Mouse (Mus musculus) ES-Bruce4 (cell line): ENCODE data around the gene Zfp239. TPM values are rescaled to one million over a fixed set of nuclear protein-coding genes. Genes with fewer than 3 reads are reported as not detected.

ENCODE experiments used
- H3K27ac ChIP-seq: 2 replicates; pipeline ENCODE4 v1.5.1; 2012; ENCODE audit warnings: low read length, inconsistent platforms; ENCODE audit not compliant: insufficient read depth
- H3K27me3 ChIP-seq: 2 replicates; pipeline ENCODE4 v1.6.1; 2012; ENCODE audit warnings: mild to moderate bottlenecking, low read length, inconsistent platforms; ENCODE audit not compliant: control insufficient read depth, poor library complexity, insufficient read depth, severe bottlenecking
- H3K36me3 ChIP-seq: 2 replicates; pipeline ENCODE4 v1.6.1; 2012; ENCODE audit warnings: inconsistent platforms, mild to moderate bottlenecking, low read length, moderate library complexity; ENCODE audit not compliant: control insufficient read depth, poor library complexity, insufficient read depth, severe bottlenecking
- H3K4me1 ChIP-seq: one replicate; pipeline ENCODE4 v1.8.1; 2011; ENCODE audit warnings: low read length; ENCODE audit not compliant: control insufficient read depth, insufficient read depth
- H3K4me3 ChIP-seq: 2 replicates; pipeline ENCODE4 v1.5.1; 2011; ENCODE audit warnings: low read depth, mild to moderate bottlenecking, low read length
- H3K9ac ChIP-seq: 2 replicates; pipeline ENCODE4 v1.6.1; 2012; ENCODE audit warnings: low read depth, mild to moderate bottlenecking, inconsistent platforms; ENCODE audit not compliant: poor library complexity, severe bottlenecking
- H3K9me3 ChIP-seq: replicated peaks from 2 replicates; pipeline ENCODE4 v1.6.1; 2012; ENCODE audit warnings: mild to moderate bottlenecking, low read length, inconsistent platforms; ENCODE audit not compliant: control insufficient read depth, poor library complexity, insufficient read depth, severe bottlenecking
- CTCF ChIP-seq: IDR thresholded peaks from one replicate; pipeline ENCODE4 v1.8.1; 2011; ENCODE audit warnings: low read depth, low read length
- EP300 ChIP-seq: IDR thresholded peaks from 2 replicates; pipeline ENCODE4 v1.6.1; 2011; ENCODE audit warnings: low read depth, low read length; ENCODE audit not compliant: insufficient read depth
- POLR2A ChIP-seq: IDR thresholded peaks from one replicate; pipeline ENCODE4 v1.8.1; 2011; ENCODE audit warnings: low read length; ENCODE audit not compliant: insufficient read depth
- polyA plus RNA-seq: library from polyadenylated mRNA; stranded (reverse); fragments of >200 nt; gene quantifications from 2 replicates; pipeline ENCODE4 v1.2.4, GENCODE M21; 2011; ENCODE audit warnings: low read depth; ENCODE audit not compliant: missing spikeins, insufficient read depth, insufficient read length

The Zfp239 gene
- polyA plus RNA-seq, 1 experiment, result 9.4 TPM

DNA sequence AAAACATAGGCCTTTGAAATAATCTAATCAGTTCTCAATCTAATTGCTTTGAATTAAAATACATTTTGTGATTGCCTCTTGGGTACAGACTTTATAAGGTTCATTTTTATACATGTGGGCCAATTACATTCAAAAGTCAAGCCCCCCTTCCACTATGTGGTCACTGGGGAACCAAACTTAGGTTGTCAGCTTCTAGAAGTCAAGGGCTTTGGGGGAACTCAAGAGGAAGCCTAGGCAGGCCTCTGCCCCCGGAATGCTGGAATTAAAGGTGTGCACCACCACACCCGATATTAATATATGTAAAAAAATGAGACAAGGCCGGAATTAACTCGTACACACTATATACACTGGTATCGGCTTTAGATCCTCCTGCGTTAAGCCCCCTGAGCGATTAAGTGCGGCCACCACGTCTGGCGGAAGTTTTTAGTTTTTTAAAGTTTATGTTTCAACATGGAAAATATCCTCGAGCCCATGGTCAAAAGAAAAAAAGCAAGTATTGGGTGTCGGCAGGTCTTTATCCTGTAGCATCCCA, 54.4 kb downstream of the Zfp239 start:
- Histone ChIP-seq H3K36me3 (peaks cover 47% of the 10 kb centered on the region), H3K4me1 (peaks cover 1% of the 10 kb centered on the region), H3K27me3 (no peaks in the 10 kb centered on the region), H3K9me3 (no peaks in the 10 kb centered on the region), H3K4me3 (peak overlapping the region; percentile 85), H3K27ac (peak overlapping the region; percentile 70), H3K9ac (peak overlapping the region; percentile 84)
- TF ChIP-seq CTCF (no peak), EP300 (no peak), POLR2A (no peak)

DNA sequence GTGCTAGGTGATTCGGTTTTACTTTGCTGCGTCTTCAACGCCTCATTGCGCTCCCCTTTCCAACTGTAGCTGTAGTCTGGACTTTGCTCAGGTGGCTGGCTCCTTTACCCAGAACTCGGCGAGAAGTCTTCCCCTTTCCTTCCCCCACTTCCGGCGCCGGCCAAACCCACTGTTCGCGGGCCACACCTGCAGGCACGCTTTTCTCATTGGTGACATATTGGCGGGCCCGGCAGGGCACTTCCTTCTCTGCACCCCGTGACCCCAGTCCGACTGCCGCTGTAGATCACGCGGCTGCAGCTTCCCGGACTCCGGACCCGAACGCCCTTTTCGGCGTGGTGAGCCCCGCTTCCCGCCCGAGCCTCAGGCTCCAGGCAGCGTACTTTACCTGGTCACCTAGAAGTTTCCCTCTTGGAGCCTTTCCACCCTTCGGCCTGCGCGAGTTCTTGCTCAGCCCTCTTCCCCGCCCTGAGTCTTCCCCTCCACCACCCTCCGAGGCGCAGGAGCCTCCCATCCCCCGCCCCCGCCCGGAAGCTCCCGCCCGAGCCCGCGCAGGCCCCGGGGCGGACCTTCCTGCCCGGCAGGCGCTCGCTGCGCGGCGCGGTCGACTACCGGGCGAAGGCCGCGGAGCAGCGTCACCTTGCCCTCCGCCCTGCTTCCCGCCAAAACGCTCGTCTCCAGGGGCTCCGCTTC, 55.0 kb downstream of the Zfp239 start:
- peaks cover 53% of the 10 kb centered on the region for H3K36me3 ChIP-seq

DNA sequence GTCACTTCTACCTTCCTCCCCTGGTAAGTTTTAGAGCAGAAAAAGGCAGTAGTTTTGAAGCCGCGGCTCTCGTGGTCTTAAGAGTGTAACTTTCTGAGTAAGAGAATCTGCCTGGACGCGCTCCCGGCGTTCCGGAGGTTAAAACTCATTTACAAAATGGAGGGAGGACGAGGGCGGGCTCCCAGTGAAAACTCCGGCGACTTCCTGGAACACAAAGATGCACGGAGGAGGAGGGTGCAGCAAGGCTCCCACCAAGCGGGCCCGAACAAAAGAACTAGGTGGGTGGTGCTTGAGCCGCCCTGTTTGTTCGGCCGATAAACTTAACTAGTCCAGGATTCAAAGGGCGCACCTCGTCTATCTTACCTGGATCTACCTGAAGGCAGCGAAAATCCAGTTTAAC, 55.7 kb downstream of the Zfp239 start:
- Histone ChIP-seq H3K9ac (peak overlapping the region; percentile 84), H3K4me3 (peak overlapping the region; percentile 85), H3K27ac (peak overlapping the region; percentile 92), H3K36me3 (peaks cover 59% of the 10 kb centered on the region), H3K4me1 (peaks cover 1% of the 10 kb centered on the region), H3K9me3 (no peaks in the 10 kb centered on the region), H3K27me3 (no peaks in the 10 kb centered on the region)
- TF ChIP-seq POLR2A (no peak), CTCF (no peak), EP300 (0 out of 2 replicates have a peak, but pooled peaks have one; percentile 17)

More for the DNA sequence above, 55.0 kb downstream of the Zfp239 start:
- H3K4me1 ChIP-seq, result peaks cover 1% of the 10 kb centered on the region
- H3K9ac ChIP-seq, result peak overlapping the region; percentile 84
- H3K27ac ChIP-seq, result peak overlapping the region; percentile 92
- peak overlapping the region; percentile 85 for H3K4me3 ChIP-seq
- no peaks in the 10 kb centered on the region for H3K27me3 ChIP-seq
- H3K9me3 ChIP-seq, result no peaks in the 10 kb centered on the region
- no peak for TF ChIP-seq CTCF
- TF ChIP-seq POLR2A, result no peak
- TF ChIP-seq EP300, result no peak

DNA sequence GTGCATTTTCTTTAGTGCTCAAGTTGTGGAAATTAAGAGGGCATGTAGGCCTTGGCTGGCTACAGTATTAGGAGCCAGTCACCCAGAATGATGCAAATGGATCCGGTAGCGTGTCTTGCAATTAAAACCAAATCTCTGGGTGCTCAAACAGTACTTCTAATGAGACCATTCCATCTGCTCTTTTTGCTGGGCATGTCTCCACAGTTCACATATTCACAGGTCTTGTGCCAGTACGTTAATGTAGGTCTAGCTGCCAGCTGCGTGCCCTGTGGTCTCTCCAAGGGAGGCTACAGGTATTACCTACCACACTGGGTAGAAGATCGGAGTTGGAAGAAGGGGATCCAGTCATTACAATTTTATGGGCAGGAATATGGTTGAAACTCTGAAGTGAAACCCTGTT, 56.1 kb downstream of the Zfp239 start:
- H3K4me1 ChIP-seq, result peaks cover 1% of the 10 kb centered on the region
- H3K36me3 ChIP-seq, result peaks cover 64% of the 10 kb centered on the region
- H3K9me3 ChIP-seq, result no peaks in the 10 kb centered on the region
- peak overlapping the region; percentile 84 for H3K9ac ChIP-seq
- peak overlapping the region; percentile 92 for H3K27ac ChIP-seq
- no peak for TF ChIP-seq EP300
- TF ChIP-seq CTCF, result no peak
- TF ChIP-seq POLR2A, result no peak
- no peaks in the 10 kb centered on the region for H3K27me3 ChIP-seq
- H3K4me3 ChIP-seq, result peak overlapping the region; percentile 85

DNA sequence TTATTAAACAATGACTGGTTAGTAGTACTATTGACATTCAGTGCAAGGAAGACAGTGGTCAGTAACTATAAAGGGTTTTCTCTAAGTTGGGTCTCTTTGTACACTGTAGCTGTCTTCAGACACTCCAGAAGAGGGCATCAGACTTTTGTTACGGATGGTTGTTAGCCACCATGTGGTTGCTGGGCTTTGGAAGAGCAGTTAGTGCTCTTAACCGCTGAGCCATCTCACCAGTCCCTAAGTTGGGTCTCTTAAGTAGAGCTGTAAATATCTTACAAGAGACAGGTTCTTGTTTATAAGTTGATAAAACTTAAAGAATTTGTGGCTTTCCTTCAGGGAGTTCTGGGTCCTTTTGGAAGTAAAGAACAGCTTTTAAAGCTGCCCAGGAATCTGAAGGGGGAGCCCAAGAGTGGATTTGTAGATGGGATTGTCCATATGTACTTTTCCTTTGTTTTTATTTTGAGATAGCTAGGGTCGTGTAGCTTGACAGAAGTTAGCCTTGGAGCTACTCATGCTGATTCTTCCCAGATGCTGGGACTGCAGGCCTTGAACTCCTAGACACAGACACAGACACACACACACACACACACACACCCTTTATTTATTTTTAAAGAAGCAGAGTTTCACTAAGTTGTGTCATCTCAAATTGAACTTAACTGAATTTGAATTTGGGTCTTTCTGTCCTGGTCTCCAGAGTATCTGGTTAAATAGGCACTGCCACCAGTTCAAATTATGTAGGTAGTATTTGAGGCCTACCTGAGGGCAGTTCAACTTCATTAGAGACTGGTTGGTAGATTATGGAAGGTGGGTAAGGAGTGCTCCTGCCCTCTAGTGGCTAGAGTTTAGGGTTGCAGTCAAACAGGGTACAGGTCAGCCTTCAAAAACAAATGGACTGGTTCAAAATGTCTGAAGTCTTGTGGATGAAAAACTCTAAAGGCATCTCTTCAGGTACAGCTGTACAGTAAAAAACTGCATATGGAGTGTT, 59.0 kb downstream of the Zfp239 start:
- Histone ChIP-seq H3K27ac (0 out of 2 replicates have a peak overlapping the region, but pooled peaks have one; percentile 42), H3K4me3 (no peak overlapping the region), H3K4me1 (peaks cover 1% of the 10 kb centered on the region), H3K9me3 (no peaks in the 10 kb centered on the region), H3K9ac (peak overlapping the region; percentile 59), H3K27me3 (no peaks in the 10 kb centered on the region), H3K36me3 (peaks cover 61% of the 10 kb centered on the region)
- no peak for TF ChIP-seq POLR2A
- TF ChIP-seq EP300, result no peak
- TF ChIP-seq CTCF, result no peak

DNA sequence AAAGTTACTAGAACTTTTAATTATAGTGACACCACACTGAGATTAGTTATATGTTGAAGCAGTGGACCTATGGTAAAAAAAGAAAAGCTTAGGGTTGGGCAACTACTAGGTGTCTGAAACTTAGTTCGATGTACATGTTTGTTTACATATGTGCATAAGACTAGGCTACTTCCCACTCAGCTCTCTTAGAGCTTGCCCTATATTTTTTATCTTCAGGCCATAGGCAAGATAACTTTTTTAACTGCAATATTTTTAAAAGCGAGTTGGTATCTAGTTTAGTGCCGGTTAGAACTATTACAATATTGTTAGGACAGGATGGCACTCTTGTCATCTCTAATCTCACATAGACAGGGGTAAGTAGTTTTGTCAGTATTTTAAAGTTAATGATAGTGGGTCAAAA, 60.1 kb downstream of the Zfp239 start:
- Histone ChIP-seq H3K27ac (no peak overlapping the region), H3K27me3 (no peaks in the 10 kb centered on the region), H3K36me3 (peaks cover 71% of the 10 kb centered on the region), H3K9me3 (no peaks in the 10 kb centered on the region), H3K4me1 (peaks cover 1% of the 10 kb centered on the region), H3K4me3 (no peak overlapping the region), H3K9ac (peak overlapping the region; percentile 56; the same call in 1 of the 2 replicates)
- TF ChIP-seq POLR2A, result no peak
- no peak for TF ChIP-seq CTCF
- no peak for TF ChIP-seq EP300

Other genes starting within 250 kb of the Zfp239 start
- gene Zfp637, start 20.9 kb upstream of the Zfp239 start, polyA plus RNA-seq, result 9.5 TPM in 2 replicates
- gene Hnrnpf, start 38.2 kb downstream of the Zfp239 start, polyA plus RNA-seq, result 1,007 and 1,035 TPM in 2 replicates
- gene Fxyd4, start 75.6 kb downstream of the Zfp239 start, polyA plus RNA-seq, result not detected in 2 replicates
- gene Rasgef1a, start 149.3 kb downstream of the Zfp239 start, polyA plus RNA-seq, result 0.67 and 0.91 TPM in 2 replicates